Mouse (Mus musculus) midbrain, embryonic 14.5 days (tissue): ENCODE data around the gene Usp49. TPM values are rescaled to one million over a fixed set of nuclear protein-coding genes. Genes with fewer than 3 reads are reported as not detected.
A peak's percentile ranks its signal among the peaks of the same experiment; 100 is the strongest.
"Not testable (repeated sequence)": the region's sequence is repeated elsewhere in the genome, so short reads cannot be mapped to it uniquely, and the experiment has no call there.

ENCODE experiments used
- ATAC-seq: fragments of 200-750 bp; cut with Nextera tagmentation; 2 replicates; pipeline ENCODE4 v1.8.0; 2017; ENCODE audit warnings: moderate number of reproducible peaks, moderate library complexity; ENCODE audit not compliant: low FRiP score, low TSS enrichment
- DNase-seq: peaks from one replicate; pipeline ENCODE4 v3.0.0-alpha.2; 2015
- H3K27ac ChIP-seq: fragments of 300-500 bp; sonication (generic); replicated peaks from 2 replicates; pipeline ENCODE4 v1.5.1; 2014; ENCODE audit warnings: mild to moderate bottlenecking, low read depth, low read length, moderate library complexity
- H3K27me3 ChIP-seq: fragments of 300-500 bp; sonication (generic); 2 replicates; pipeline ENCODE4 v1.6.1; 2014; ENCODE audit warnings: low read length, control low read depth, mixed read lengths; ENCODE audit not compliant: control insufficient read depth, insufficient read depth
- H3K36me3 ChIP-seq: fragments of 300-500 bp; sonication (generic); 2 replicates; pipeline ENCODE4 v1.6.1; 2014; ENCODE audit warnings: low read length, control low read depth; ENCODE audit not compliant: control insufficient read depth, insufficient read depth
- H3K4me1 ChIP-seq: fragments of 300-500 bp; sonication (generic); 2 replicates; pipeline ENCODE4 v1.6.1; 2014; ENCODE audit warnings: mild to moderate bottlenecking, antibody characterized with exemption, low read length, control low read depth; ENCODE audit not compliant: control insufficient read depth, insufficient read depth
- H3K4me2 ChIP-seq: fragments of 300-500 bp; sonication (generic); 2 replicates; pipeline ENCODE4 v1.6.1; 2014; ENCODE audit warnings: mild to moderate bottlenecking, low read length, moderate library complexity
- H3K4me3 ChIP-seq: fragments of 300-500 bp; sonication (generic); replicated peaks from 2 replicates; pipeline ENCODE4 v1.5.1; 2014; ENCODE audit warnings: low read depth, low read length
- H3K9ac ChIP-seq: fragments of 300-500 bp; sonication (generic); replicated peaks from 2 replicates; pipeline ENCODE4 v1.6.1; 2014; ENCODE audit warnings: mild to moderate bottlenecking, low read length, moderate library complexity
- H3K9me3 ChIP-seq: fragments of 300-500 bp; sonication (generic); 2 replicates; pipeline ENCODE4 v1.6.1; 2016; ENCODE audit warnings: low read length, control low read depth, mixed read lengths; ENCODE audit not compliant: control insufficient read depth
- WGBS: fragments of 180-500 bp; shearing (Covaris S2); extraction: QIAGEN DNeasy Blood & Tissue Kit; methylation state at CpG from one replicate; pipeline ENCODE4 v1.1.7; 2014; 5-methylcytosine and 5-hydroxymethylcytosine counted together
- polyA plus RNA-seq: library from polyadenylated mRNA; unstranded; fragments of >200 nt; fragmentation: Nextera tagmentation; extraction: Ambion mirVana; gene quantifications from 2 replicates; pipeline ENCODE4 v1.2.1, GENCODE M21; 2014

The Usp49 gene
- polyA plus RNA-seq, 1 experiment from 2014 or later = 7.6 TPM

GRCm38 (mm10) chr17:47651953-47652352 is 21.5 kb downstream of the Usp49 start:
- no peak overlapping the region for H3K9ac ChIP-seq
- no peak for ATAC-seq
- H3K4me1 ChIP-seq = no peaks in the 10 kb centered on the region
- H3K9me3 ChIP-seq = no peaks in the 10 kb centered on the region
- WGBS = 62% methylated on average over 2 of the region's 2 CpGs
- DNase-seq = no peak
- peaks cover 26% of the 10 kb centered on the region; the same call in 1 of the 2 replicates for H3K36me3 ChIP-seq
- no peaks in the 10 kb centered on the region for H3K27me3 ChIP-seq
- no peak overlapping the region for H3K27ac ChIP-seq
- H3K4me2 ChIP-seq = no peak overlapping the region
- no peak overlapping the region for H3K4me3 ChIP-seq

- H3K4me2 ChIP-seq, H3K9me3 ChIP-seq, H3K9ac ChIP-seq, H3K27me3 ChIP-seq, H3K27ac ChIP-seq, H3K4me1 ChIP-seq, H3K4me3 ChIP-seq, ATAC-seq, DNase-seq: not testable (repeated sequence)
- peaks cover 28% of the 10 kb centered on the region for H3K36me3 ChIP-seq
- WGBS = 96% methylated on average over 8 of the region's 8 CpGs
Observed at GRCm38 (mm10) chr17:47654346-47654745, 23.9 kb downstream of the Usp49 start.

- H3K4me1 ChIP-seq = no peaks in the 10 kb centered on the region
- no peak overlapping the region for H3K9ac ChIP-seq
- DNase-seq (no peak), ATAC-seq (no peak)
- no peak overlapping the region for H3K4me2 ChIP-seq
- no peak overlapping the region for H3K27ac ChIP-seq
- no peaks in the 10 kb centered on the region for H3K9me3 ChIP-seq
- H3K4me3 ChIP-seq = no peak overlapping the region
- no peaks in the 10 kb centered on the region for H3K27me3 ChIP-seq
- H3K36me3 ChIP-seq = peaks cover 27% of the 10 kb centered on the region; the same call in 1 of the 2 replicates
- 91% methylated on average over 5 of the region's 5 CpGs for WGBS
Observed at GRCm38 (mm10) chr17:47655697-47656096, 25.2 kb downstream of the Usp49 start.

GRCm38 (mm10) chr17:47657901-47658300 is 27.4 kb downstream of the Usp49 start:
- ATAC-seq = no peak
- Histone ChIP-seq H3K4me2 (no peak overlapping the region), H3K4me1 (no peaks in the 10 kb centered on the region), H3K9ac (no peak overlapping the region), H3K27ac (no peak overlapping the region), H3K9me3 (no peaks in the 10 kb centered on the region), H3K27me3 (no peaks in the 10 kb centered on the region), H3K36me3 (peaks cover 25% of the 10 kb centered on the region; the same call in 1 of the 2 replicates), H3K4me3 (no peak overlapping the region)
- no peak for DNase-seq
- WGBS = 91% methylated on average over 4 of the region's 4 CpGs

GRCm38 (mm10) chr17:47658741-47659243 is 28.3 kb downstream of the Usp49 start:
- Histone ChIP-seq H3K27me3 (no peaks in the 10 kb centered on the region), H3K9ac (no peak overlapping the region), H3K4me3 (no peak overlapping the region), H3K4me2 (no peak overlapping the region), H3K27ac (no peak overlapping the region), H3K36me3 (peaks cover 18% of the 10 kb centered on the region; the same call in 1 of the 2 replicates), H3K4me1 (no peaks in the 10 kb centered on the region), H3K9me3 (no peaks in the 10 kb centered on the region)
- DNase-seq (no peak), ATAC-seq (no peak)
- 90% methylated on average over 3 of the region's 3 CpGs for WGBS

- H3K9me3 ChIP-seq = no peaks in the 10 kb centered on the region
- no peaks in the 10 kb centered on the region for H3K4me1 ChIP-seq
- no peak overlapping the region for H3K4me3 ChIP-seq
- ATAC-seq = no peak
- WGBS = 30% methylated on average over 9 of the region's 9 CpGs
- H3K4me2 ChIP-seq = no peak overlapping the region
- no peak overlapping the region for H3K9ac ChIP-seq
- H3K36me3 ChIP-seq = peaks cover 12% of the 10 kb centered on the region; the same call in 1 of the 2 replicates
- no peak for DNase-seq
- H3K27ac ChIP-seq = no peak overlapping the region
- H3K27me3 ChIP-seq = no peaks in the 10 kb centered on the region
Observed at GRCm38 (mm10) chr17:47663009-47663713, 32.7 kb downstream of the Usp49 start.

GRCm38 (mm10) chr17:47664474-47664873 is 34.0 kb downstream of the Usp49 start:
- no peak overlapping the region for H3K4me3 ChIP-seq
- H3K27me3 ChIP-seq = no peaks in the 10 kb centered on the region
- no peak overlapping the region for H3K4me2 ChIP-seq
- peaks cover 9% of the 10 kb centered on the region; the same call in 1 of the 2 replicates for H3K36me3 ChIP-seq
- H3K27ac ChIP-seq = no peak overlapping the region
- no peaks in the 10 kb centered on the region for H3K9me3 ChIP-seq
- ATAC-seq (no peak), DNase-seq (no peak)
- no peak overlapping the region for H3K9ac ChIP-seq
- peaks cover 6% of the 10 kb centered on the region; the same call in 1 of the 2 replicates for H3K4me1 ChIP-seq
- 90% methylated on average over 7 of the region's 7 CpGs for WGBS

- H3K4me1 ChIP-seq = peaks cover 15% of the 10 kb centered on the region; the same call in 1 of the 2 replicates
- H3K4me3 ChIP-seq = no peak overlapping the region
- H3K27ac ChIP-seq = no peak overlapping the region
- WGBS = 50% methylated on average over 4 of the region's 4 CpGs
- no peaks in the 10 kb centered on the region for H3K9me3 ChIP-seq
- no peak for ATAC-seq
- no peak overlapping the region for H3K9ac ChIP-seq
- 0 out of 2 replicates have a peak, but pooled peaks cover 3% of the 10 kb centered on the region for H3K27me3 ChIP-seq
- DNase-seq = peak; percentile 24
- H3K36me3 ChIP-seq = peaks cover 14% of the 10 kb centered on the region
- H3K4me2 ChIP-seq = no peak overlapping the region
Observed at GRCm38 (mm10) chr17:47669166-47669565, 38.7 kb downstream of the Usp49 start.

GRCm38 (mm10) chr17:47671988-47672310 is 41.5 kb downstream of the Usp49 start:
- WGBS = 15% methylated on average over 14 of the region's 14 CpGs
- ATAC-seq (0 out of 2 replicates have a peak, but pooled peaks have one; percentile 6), DNase-seq (peak; percentile 43)
- Histone ChIP-seq H3K9me3 (no peaks in the 10 kb centered on the region), H3K4me3 (peak overlapping the region; percentile 29), H3K36me3 (peaks cover 32% of the 10 kb centered on the region), H3K27ac (no peak overlapping the region), H3K9ac (peak overlapping the region; percentile 43), H3K4me1 (peaks cover 15% of the 10 kb centered on the region; the same call in 1 of the 2 replicates), H3K27me3 (0 out of 2 replicates have a peak, but pooled peaks cover 3% of the 10 kb centered on the region), H3K4me2 (peak overlapping the region; percentile 56)
